In the genomic region with DNA sequence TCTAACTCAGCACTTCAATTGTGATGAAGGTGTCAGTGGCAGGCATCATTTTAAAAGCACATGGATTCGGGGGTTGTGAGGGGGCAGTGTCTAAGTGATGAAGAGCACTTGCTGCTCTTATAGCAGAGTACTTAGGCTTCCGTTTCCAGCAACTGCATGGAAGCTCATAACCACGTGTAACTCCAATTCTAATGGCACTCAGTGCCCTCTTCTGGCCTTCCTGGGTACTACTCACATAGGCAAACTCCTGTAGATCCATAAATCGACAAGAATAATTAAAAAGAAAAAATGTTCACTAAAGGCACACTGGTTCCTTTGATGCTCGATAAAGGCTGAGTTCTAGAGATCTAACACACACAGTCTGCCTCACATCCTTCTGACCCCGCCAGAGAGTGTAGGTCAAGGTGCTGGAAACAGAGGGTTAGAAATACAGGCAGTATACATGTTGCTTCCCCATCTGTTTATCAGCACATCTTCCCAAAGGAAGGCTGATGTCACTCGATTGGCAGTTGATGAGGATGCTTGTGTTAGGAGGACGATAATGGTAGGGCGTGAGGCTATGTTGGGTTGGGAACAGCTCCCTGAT, we compare ENCODE assay signal across 8 mouse cellular contexts.
DNase-seq lines count a peak whose midpoint lies in the region; ATAC-seq and TF ChIP-seq lines count a peak whose summit lies in the region.

No protein-coding gene starts in this region.

- H3K36me3 ChIP-seq in forebrain, embryonic 10.5 days (replicated peaks) = 0 out of 2 replicates have a peak, but pooled peaks cover 5% of the 10 kb centered on the region
- H3K36me3 ChIP-seq in forebrain, embryonic 12.5 days (replicated peaks) = no peaks in the 10 kb centered on the region
- H3K36me3 ChIP-seq in liver, postnatal 0 days (replicated peaks; ENCODE audit: insufficient read depth, low read length) = no peaks in the 10 kb centered on the region

- no peak overlapping the region for H3K9ac ChIP-seq in forebrain, embryonic 12.5 days
- H3K9ac ChIP-seq in liver, postnatal 0 days (replicated peaks) = no peak overlapping the region

- no peak overlapping the region for H3K4me2 ChIP-seq in forebrain, embryonic 12.5 days
- H3K4me2 ChIP-seq in liver, postnatal 0 days (ENCODE audit: low read depth, low read length) = no peak overlapping the region

- WGBS in forebrain, embryonic 10.5 days = 66% methylated on average over 9 of the region's 9 CpGs
- 62% methylated on average over 9 of the region's 9 CpGs for WGBS in forebrain, embryonic 12.5 days
- 44% methylated on average over 9 of the region's 9 CpGs for WGBS in liver, postnatal 0 days (ENCODE audit: insufficient replicate concordance)

- TF ChIP-seq CTCF in liver, postnatal 0 days (IDR thresholded peaks at IDR 0.05; ENCODE audit: low read depth) = peak; percentile 71

- no peaks in the 10 kb centered on the region for H3K9me3 ChIP-seq in forebrain, embryonic 10.5 days
- no peaks in the 10 kb centered on the region for H3K9me3 ChIP-seq in forebrain, embryonic 12.5 days
- no peaks in the 10 kb centered on the region for H3K9me3 ChIP-seq in liver, postnatal 0 days (ENCODE audit: low read length)

- no peak for ATAC-seq in forebrain, embryonic 12.5 days (ENCODE audit: low FRiP score)
- ATAC-seq in liver, postnatal 0 days = no peak

- H3K4me3 ChIP-seq in forebrain, embryonic 10.5 days = no peak overlapping the region
- H3K4me3 ChIP-seq in forebrain, embryonic 12.5 days (replicated peaks) = no peak overlapping the region
- H3K4me3 ChIP-seq in liver, postnatal 0 days (ENCODE audit: low read depth, low read length) = no peak overlapping the region

- DNase-seq in forebrain, embryonic 10.5 days (ENCODE audit: extremely low spot score, low spot score) = peak; percentile 33
- peak; percentile 79 for DNase-seq in 3T3-L1 (ENCODE audit: low read depth, low spot score)
- DNase-seq in adrenal gland, adult 2 months = peak; percentile 46
- DNase-seq in embryo, embryonic 11 days = peak; percentile 67
- DNase-seq in kidney, adult 9 months = peak; percentile 53
- DNase-seq in liver, postnatal 0 days = peak; percentile 44
- DNase-seq in retina, postnatal 1 day = peak; percentile 62

- H3K27me3 ChIP-seq in forebrain, embryonic 10.5 days (ENCODE audit: poor library complexity, severe bottlenecking) = no peaks in the 10 kb centered on the region
- H3K27me3 ChIP-seq in forebrain, embryonic 12.5 days = no peaks in the 10 kb centered on the region
- H3K27me3 ChIP-seq in liver, postnatal 0 days (ENCODE audit: insufficient read depth, low read length) = no peaks in the 10 kb centered on the region

- peaks cover 8% of the 10 kb centered on the region; the same call in 1 of the 2 replicates for H3K4me1 ChIP-seq in forebrain, embryonic 10.5 days
- peaks cover 9% of the 10 kb centered on the region; the same call in 1 of the 2 replicates for H3K4me1 ChIP-seq in forebrain, embryonic 12.5 days
- H3K4me1 ChIP-seq in liver, postnatal 0 days (ENCODE audit: insufficient read depth) = no peaks in the 10 kb centered on the region

- no peak overlapping the region for H3K27ac ChIP-seq in forebrain, embryonic 10.5 days
- no peak overlapping the region for H3K27ac ChIP-seq in forebrain, embryonic 12.5 days
- H3K27ac ChIP-seq in liver, postnatal 0 days (ENCODE audit: low read depth) = no peak overlapping the region

- no peak for TF ChIP-seq EP300 in liver, postnatal 0 days (IDR thresholded peaks at IDR 0.05; ENCODE audit: low read depth)
